Mouse (Mus musculus): ENCODE measurements at regions not wholly inside any gene's neighbourhood (a gene's known extent, or its start where the extent isn't known, plus 50 kb on each side); places are given as distances from the start of the nearest gene placed in this dataset.
A peak's percentile ranks its signal among the peaks of the same experiment; 100 is the strongest.

DNA sequence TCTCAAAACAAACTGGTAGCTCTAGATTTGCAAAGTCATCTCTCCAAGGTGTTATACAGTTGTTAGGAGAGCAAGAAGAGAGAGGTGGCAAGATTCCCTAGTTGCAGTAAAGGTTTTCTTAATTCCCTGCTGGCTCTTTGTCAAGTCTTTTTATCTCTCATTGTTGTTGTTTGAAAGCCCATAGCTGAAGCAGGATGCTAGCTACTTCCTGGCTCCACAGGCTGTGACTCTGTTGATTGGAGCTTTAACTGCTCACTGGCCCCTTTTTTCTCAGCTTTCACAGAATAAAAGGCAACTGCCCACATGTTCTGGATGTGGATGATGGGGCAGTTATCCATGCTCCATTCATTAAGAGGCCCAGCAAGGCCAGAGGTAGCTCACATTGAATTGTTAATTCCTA is 122.7 kb upstream of the Plpp4 start:
- TF ChIP-seq CTCF (conservative IDR thresholded peaks at IDR 0.05; ENCODE audit: low read length), result no peak
- no peak for TF ChIP-seq POU5F1 (IDR thresholded peaks at IDR 0.05; ENCODE audit: borderline replicate concordance, low read length)
- TF ChIP-seq NANOG (IDR thresholded peaks at IDR 0.05; ENCODE audit: borderline replicate concordance, low read length), result peak; percentile 98

Data from E14TG2a.4 (cell line).